Mouse (Mus musculus) right cerebral cortex, postnatal 36 days (tissue): Measurements from ENCODE around the gene Zdbf2.
"Not testable (repeated sequence)": the region's sequence is repeated elsewhere in the genome, so short reads cannot be mapped to it uniquely, and the experiment has no call there.

Experiments used
- DNase-seq, 2 experiments: peaks; one replicate each; pipeline ENCODE4 v3.0.0; 2022; ENCODE audit warnings: low spot score in 2 of 2, mixed read lengths in 1 of 2

Gene Zdbf2

GRCm38 (mm10) chr1:63263671-63264070, 9.4 kb upstream of the Zdbf2 start:
- DNase-seq = no peak

- DNase-seq = no peak
These were observed 7.6 kb upstream of the Zdbf2 start for GRCm38 (mm10) chr1:63265461-63265860.

- DNase-seq = no peak
These were observed 6.9 kb upstream of the Zdbf2 start for GRCm38 (mm10) chr1:63266121-63266520.

GRCm38 (mm10) chr1:63266716-63267115, 6.3 kb upstream of the Zdbf2 start:
- DNase-seq = no peak

DNA sequence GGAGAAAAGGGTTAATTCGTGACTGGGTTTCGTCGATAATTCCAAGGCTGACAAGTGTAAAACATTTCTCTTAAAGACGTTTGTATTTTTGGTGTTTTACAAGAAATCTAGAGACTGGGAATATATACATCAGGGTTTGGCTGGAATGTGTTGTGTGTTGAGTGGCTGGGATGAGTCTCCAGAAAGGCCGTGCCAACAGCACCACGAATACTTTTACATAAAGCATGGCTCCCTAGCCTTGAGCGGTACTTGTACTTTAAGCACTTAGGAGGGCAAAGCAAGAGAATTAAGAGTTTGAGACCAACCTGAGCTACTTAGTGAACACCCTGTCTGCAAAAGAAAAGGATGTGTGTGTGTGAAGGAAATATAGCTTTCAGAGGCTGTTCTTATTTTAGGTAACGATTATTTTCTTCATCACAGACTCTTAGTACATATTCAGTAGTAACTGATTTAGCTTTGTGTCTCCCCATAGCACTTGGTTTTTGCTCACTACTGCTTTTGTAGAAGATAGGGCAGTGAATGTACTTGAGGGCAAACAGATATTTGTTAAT, 865 bp upstream of the Zdbf2 start:
- DNase-seq = no peak

DNA sequence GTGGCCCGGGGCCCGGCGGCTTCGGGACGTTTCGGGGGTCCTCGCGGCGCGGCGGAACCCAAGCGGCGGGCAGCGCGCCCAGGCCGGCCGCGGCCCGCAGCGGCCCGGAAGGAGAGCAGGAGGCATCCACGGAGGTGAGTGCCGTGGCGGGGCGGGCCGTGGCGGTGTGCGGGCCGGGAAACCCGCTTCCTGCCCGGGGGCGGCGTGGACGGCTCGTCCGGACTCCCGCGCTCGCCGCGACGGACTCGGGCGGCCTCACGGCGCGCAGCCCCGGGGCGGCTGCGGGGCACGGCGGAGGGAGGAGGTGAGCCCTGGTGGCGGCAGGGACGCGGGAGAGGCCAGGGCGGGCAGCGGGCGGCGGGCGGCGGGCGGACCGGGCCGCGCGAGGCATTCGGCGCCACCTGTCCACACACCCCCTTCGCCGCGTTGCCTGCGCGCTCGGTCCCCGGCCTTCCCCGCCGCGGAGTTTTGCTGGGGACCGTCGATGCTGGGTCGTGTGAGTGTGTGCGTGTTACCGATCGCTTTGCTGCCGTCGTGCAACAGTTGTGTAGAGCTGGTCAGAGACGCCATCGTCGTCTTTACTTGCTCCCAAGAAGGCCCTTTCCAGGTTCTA, 380 bp downstream of the Zdbf2 start:
- DNase-seq = no peak

DNA sequence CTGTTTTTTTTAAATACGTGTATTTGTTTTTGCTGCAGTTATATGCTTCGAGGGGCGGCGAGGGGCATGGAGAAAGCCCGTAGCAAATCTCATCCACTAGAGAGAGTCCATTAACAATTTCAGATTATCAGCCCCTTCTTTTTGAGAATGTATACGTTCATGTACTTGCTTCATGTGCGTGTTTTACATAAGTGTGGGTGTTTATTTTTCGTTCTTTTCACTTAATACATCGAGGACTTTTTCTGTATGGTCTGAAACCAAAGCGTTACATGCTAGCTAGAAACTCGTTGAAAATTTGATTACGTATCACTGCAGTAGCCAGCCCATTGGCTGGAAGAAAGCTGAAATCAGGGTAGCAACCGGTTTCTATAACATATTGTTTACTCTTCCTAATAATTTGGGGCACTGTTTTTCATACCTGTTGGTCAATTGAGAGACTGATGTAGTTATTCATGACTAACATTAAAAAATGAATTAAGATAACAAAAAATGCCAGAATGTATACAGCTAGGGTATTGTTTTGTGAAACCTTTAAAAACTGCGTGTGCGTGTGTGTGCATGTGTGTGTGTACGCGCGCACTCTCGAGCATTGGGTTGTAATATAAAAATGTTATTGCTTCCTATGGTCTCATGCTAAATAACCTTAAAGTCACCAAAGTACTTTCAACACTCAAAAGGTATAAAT, 1.1 kb downstream of the Zdbf2 start:
- no peak for DNase-seq

DNA sequence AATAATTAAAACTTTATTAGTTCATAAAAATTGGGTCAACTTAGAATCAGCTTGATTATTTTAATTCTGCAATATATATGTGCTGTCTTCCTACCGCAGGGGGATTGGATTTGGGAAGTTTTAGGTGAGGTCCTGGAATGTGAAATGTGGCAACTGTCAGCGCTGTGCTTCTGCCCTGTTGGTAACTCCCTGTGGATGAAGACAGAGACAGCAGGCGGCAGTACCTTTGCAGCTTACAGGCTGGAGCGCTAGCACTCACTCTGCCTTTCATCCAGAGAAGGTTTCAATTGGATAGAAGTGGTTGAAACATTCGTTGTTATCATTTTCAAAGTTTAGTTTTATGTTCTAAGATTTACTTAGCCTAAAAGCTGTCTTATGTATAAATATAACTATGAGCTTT, 5.0 kb downstream of the Zdbf2 start:
- no peak for DNase-seq

DNA sequence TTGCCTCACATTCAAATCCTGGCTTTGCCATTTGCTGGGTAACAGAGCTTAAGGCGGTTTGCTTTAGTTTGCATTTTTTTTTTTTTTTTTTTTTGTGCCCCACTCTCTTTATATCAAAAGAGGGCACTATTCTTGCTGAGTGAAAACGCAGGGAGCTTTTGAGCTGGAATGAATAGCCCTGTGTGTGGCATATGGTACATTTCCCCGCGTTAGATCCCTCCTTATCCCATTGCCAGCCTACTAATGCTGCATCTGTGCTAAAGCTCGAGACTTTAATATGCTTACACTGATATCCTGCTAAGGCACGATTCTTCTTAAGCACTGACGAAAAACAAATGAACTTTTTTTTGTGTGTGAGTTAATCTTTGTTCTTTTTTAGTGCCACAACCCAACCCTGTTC, 20.9 kb downstream of the Zdbf2 start:
- no peak for DNase-seq

DNA sequence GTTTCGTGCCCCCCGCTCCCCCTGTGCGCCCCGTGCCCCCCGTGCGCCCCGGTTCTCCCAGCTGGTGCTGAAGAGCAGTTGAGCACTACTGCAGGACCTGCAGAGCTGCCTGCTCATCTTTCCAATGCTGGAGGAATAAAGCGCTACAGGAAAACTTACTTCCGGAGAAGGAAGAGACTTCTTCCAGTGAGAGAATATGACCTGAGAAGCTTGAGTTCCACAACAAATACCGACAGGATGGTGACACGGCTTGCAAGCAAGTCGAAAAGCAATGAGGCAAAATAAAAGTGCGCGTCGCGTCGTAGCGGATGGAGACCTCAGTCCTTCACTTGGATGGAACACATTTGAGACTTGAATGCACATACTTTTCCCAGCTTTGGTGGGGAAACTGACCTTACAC, 36.6 kb downstream of the Zdbf2 start:
- no peak for DNase-seq

DNA sequence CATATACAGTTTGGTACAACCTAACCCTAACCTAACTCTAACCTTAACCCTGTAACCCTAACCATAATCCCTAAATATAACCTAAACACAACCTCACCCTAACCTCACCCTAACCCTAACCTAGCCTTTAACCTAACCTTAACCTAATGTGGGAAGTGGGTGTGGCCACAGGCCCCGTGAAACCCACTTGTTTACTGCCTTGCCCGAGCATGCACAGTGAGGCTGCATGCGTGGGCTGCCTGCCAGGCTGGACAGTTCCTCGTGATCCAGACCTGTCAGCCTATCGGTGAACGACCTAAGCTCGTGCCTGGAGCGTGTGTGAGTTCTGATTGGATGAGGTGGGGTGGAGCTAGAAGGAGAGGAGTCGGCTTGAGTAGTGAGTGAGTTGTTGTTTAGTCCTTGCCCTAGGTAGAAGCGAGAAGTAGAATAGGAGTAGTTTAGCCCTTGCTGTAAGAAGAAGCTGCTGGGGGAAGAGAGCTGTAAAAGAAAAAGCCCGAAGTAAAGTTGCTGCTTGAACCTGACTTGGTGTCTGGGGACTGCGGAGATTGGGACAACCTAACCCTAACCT, 50.6 kb downstream of the Zdbf2 start:
- DNase-seq = not testable (repeated sequence)
